Mouse (Mus musculus) spleen, adult 2 months (tissue): Measurements from ENCODE around the gene Spice1.

Source experiments
- CTCF ChIP-seq: fragments of 200-500 bp; IDR thresholded peaks from 2 replicates; pipeline ENCODE4 v1.5.1; 2011; ENCODE audit warnings: mild to moderate bottlenecking, inconsistent platforms; ENCODE audit not compliant: insufficient read depth, insufficient read length, insufficient replicate concordance; ENCODE audit errors: extremely low read depth
- POLR2A ChIP-seq: fragments of 200-500 bp; IDR thresholded peaks from 2 replicates; pipeline ENCODE4 v1.6.1; 2011; ENCODE audit warnings: low read depth, low read length, inconsistent platforms

DNA sequence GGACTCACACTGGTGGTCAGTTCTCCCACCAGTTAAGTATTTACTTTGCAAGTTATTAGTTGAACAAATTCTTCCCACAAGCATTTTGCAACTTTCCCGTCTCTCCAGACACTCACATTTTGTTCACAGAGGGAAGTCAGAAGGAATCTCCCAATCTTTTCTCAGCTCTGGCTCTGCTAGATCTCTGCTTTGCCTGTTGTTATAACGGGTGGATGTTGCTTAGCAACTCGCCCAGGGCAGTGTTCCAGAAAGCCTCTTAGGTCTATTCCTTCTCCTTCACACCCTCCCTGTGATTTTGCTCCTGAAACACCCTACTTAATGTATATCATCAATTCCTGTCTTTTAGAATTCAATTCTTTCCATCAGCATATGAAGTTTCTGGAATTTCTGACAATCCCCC is 76.6 kb downstream of the Spice1 start:
- TF ChIP-seq CTCF, result no peak
- TF ChIP-seq POLR2A, result no peak
